Mouse (Mus musculus): ENCODE measurements around the gene Sh3pxd2b. TPM values are rescaled to one million over a fixed set of nuclear protein-coding genes. Genes with fewer than 3 reads are reported as not detected.

Gene Sh3pxd2b
- polyA plus RNA-seq, 1 experiment = 5.9 TPM

GRCm38 (mm10) chr11:32316009-32316408 is 31.6 kb upstream of the Sh3pxd2b start:
- no peak overlapping the region for H3K9ac ChIP-seq (ENCODE audit: low read depth, poor library complexity, severe bottlenecking)
- TF ChIP-seq EP300 (IDR thresholded peaks at IDR 0.05; ENCODE audit: insufficient read depth, low read depth, low read length) (no peak), CTCF (IDR thresholded peaks at IDR 0.05; ENCODE audit: low read depth, low read length) (no peak)
- no peaks in the 10 kb centered on the region for H3K27me3 ChIP-seq (ENCODE audit: control insufficient read depth, insufficient read depth, low read length, poor library complexity, severe bottlenecking)
- H3K9me3 ChIP-seq (replicated peaks; ENCODE audit: control insufficient read depth, insufficient read depth, low read length, poor library complexity, severe bottlenecking) = no peaks in the 10 kb centered on the region
- no peak overlapping the region for H3K27ac ChIP-seq (ENCODE audit: insufficient read depth, low read length)
- no peak overlapping the region for H3K4me3 ChIP-seq (ENCODE audit: low read depth, low read length)
- no peaks in the 10 kb centered on the region for H3K4me1 ChIP-seq (ENCODE audit: control insufficient read depth, insufficient read depth, low read length)
- H3K36me3 ChIP-seq (ENCODE audit: control insufficient read depth, insufficient read depth, low read length, poor library complexity, severe bottlenecking) = no peaks in the 10 kb centered on the region

GRCm38 (mm10) chr11:32320507-32321195 is 27.0 kb upstream of the Sh3pxd2b start:
- no peak overlapping the region for H3K4me3 ChIP-seq (ENCODE audit: low read depth, low read length)
- no peaks in the 10 kb centered on the region for H3K4me1 ChIP-seq (ENCODE audit: control insufficient read depth, insufficient read depth, low read length)
- no peak overlapping the region for H3K27ac ChIP-seq (ENCODE audit: insufficient read depth, low read length)
- H3K9me3 ChIP-seq (replicated peaks; ENCODE audit: control insufficient read depth, insufficient read depth, low read length, poor library complexity, severe bottlenecking) = no peaks in the 10 kb centered on the region
- TF ChIP-seq POLR2A (IDR thresholded peaks at IDR 0.05; ENCODE audit: insufficient read depth, low read length) (no peak), EP300 (IDR thresholded peaks at IDR 0.05; ENCODE audit: insufficient read depth, low read depth, low read length) (no peak), CTCF (IDR thresholded peaks at IDR 0.05; ENCODE audit: low read depth, low read length) (no peak)
- H3K36me3 ChIP-seq (ENCODE audit: control insufficient read depth, insufficient read depth, low read length, poor library complexity, severe bottlenecking) = no peaks in the 10 kb centered on the region
- no peaks in the 10 kb centered on the region for H3K27me3 ChIP-seq (ENCODE audit: control insufficient read depth, insufficient read depth, low read length, poor library complexity, severe bottlenecking)
- H3K9ac ChIP-seq (ENCODE audit: low read depth, poor library complexity, severe bottlenecking) = no peak overlapping the region

GRCm38 (mm10) chr11:32321196-32321565 is 26.4 kb upstream of the Sh3pxd2b start:
- no peak overlapping the region for H3K4me3 ChIP-seq (ENCODE audit: low read depth, low read length)
- no peak overlapping the region for H3K9ac ChIP-seq (ENCODE audit: low read depth, poor library complexity, severe bottlenecking)
- no peaks in the 10 kb centered on the region for H3K27me3 ChIP-seq (ENCODE audit: control insufficient read depth, insufficient read depth, low read length, poor library complexity, severe bottlenecking)
- no peak overlapping the region for H3K27ac ChIP-seq (ENCODE audit: insufficient read depth, low read length)
- no peaks in the 10 kb centered on the region for H3K4me1 ChIP-seq (ENCODE audit: control insufficient read depth, insufficient read depth, low read length)
- TF ChIP-seq CTCF (IDR thresholded peaks at IDR 0.05; ENCODE audit: low read depth, low read length) (peak; percentile 99), EP300 (IDR thresholded peaks at IDR 0.05; ENCODE audit: insufficient read depth, low read depth, low read length) (no peak), POLR2A (IDR thresholded peaks at IDR 0.05; ENCODE audit: insufficient read depth, low read length) (no peak)
- no peaks in the 10 kb centered on the region for H3K36me3 ChIP-seq (ENCODE audit: control insufficient read depth, insufficient read depth, low read length, poor library complexity, severe bottlenecking)
- H3K9me3 ChIP-seq (replicated peaks; ENCODE audit: control insufficient read depth, insufficient read depth, low read length, poor library complexity, severe bottlenecking) = no peaks in the 10 kb centered on the region

- no peak overlapping the region for H3K9ac ChIP-seq (ENCODE audit: low read depth, poor library complexity, severe bottlenecking)
- TF ChIP-seq POLR2A (IDR thresholded peaks at IDR 0.05; ENCODE audit: insufficient read depth, low read length) (no peak), CTCF (IDR thresholded peaks at IDR 0.05; ENCODE audit: low read depth, low read length) (peak; percentile 88), EP300 (IDR thresholded peaks at IDR 0.05; ENCODE audit: insufficient read depth, low read depth, low read length) (no peak)
- H3K27me3 ChIP-seq (ENCODE audit: control insufficient read depth, insufficient read depth, low read length, poor library complexity, severe bottlenecking) = no peaks in the 10 kb centered on the region
- H3K4me1 ChIP-seq (ENCODE audit: control insufficient read depth, insufficient read depth, low read length) = no peaks in the 10 kb centered on the region
- no peaks in the 10 kb centered on the region for H3K9me3 ChIP-seq (replicated peaks; ENCODE audit: control insufficient read depth, insufficient read depth, low read length, poor library complexity, severe bottlenecking)
- H3K4me3 ChIP-seq (ENCODE audit: low read depth, low read length) = no peak overlapping the region
- no peak overlapping the region for H3K27ac ChIP-seq (ENCODE audit: insufficient read depth, low read length)
- H3K36me3 ChIP-seq (ENCODE audit: control insufficient read depth, insufficient read depth, low read length, poor library complexity, severe bottlenecking) = no peaks in the 10 kb centered on the region
Measured at GRCm38 (mm10) chr11:32324609-32325008, 23.0 kb upstream of the Sh3pxd2b start.

- Histone ChIP-seq H3K9me3 (replicated peaks; ENCODE audit: control insufficient read depth, insufficient read depth, low read length, poor library complexity, severe bottlenecking) (no peaks in the 10 kb centered on the region), H3K27ac (ENCODE audit: insufficient read depth, low read length) (no peak overlapping the region)
Measured at GRCm38 (mm10) chr11:32331075-32331474, 16.5 kb upstream of the Sh3pxd2b start.

GRCm38 (mm10) chr11:32331861-32332260 is 15.8 kb upstream of the Sh3pxd2b start:
- Histone ChIP-seq H3K27ac (ENCODE audit: insufficient read depth, low read length) (no peak overlapping the region), H3K9ac (ENCODE audit: low read depth, poor library complexity, severe bottlenecking) (no peak overlapping the region), H3K27me3 (ENCODE audit: control insufficient read depth, insufficient read depth, low read length, poor library complexity, severe bottlenecking) (no peaks in the 10 kb centered on the region; the same call in 1 of the 2 replicates), H3K4me3 (ENCODE audit: low read depth, low read length) (no peak overlapping the region), H3K36me3 (ENCODE audit: control insufficient read depth, insufficient read depth, low read length, poor library complexity, severe bottlenecking) (no peaks in the 10 kb centered on the region), H3K4me1 (ENCODE audit: control insufficient read depth, insufficient read depth, low read length) (no peaks in the 10 kb centered on the region), H3K9me3 (replicated peaks; ENCODE audit: control insufficient read depth, insufficient read depth, low read length, poor library complexity, severe bottlenecking) (no peaks in the 10 kb centered on the region)
- TF ChIP-seq POLR2A (IDR thresholded peaks at IDR 0.05; ENCODE audit: insufficient read depth, low read length) (no peak), CTCF (IDR thresholded peaks at IDR 0.05; ENCODE audit: low read depth, low read length) (no peak), EP300 (IDR thresholded peaks at IDR 0.05; ENCODE audit: insufficient read depth, low read depth, low read length) (no peak)

More at GRCm38 (mm10) chr11:32331075-32331474, 16.5 kb upstream of the Sh3pxd2b start:
- H3K27me3 ChIP-seq (ENCODE audit: control insufficient read depth, insufficient read depth, low read length, poor library complexity, severe bottlenecking) = no peaks in the 10 kb centered on the region; the same call in 1 of the 2 replicates
- no peaks in the 10 kb centered on the region for H3K36me3 ChIP-seq (ENCODE audit: control insufficient read depth, insufficient read depth, low read length, poor library complexity, severe bottlenecking)
- H3K4me1 ChIP-seq (ENCODE audit: control insufficient read depth, insufficient read depth, low read length) = no peaks in the 10 kb centered on the region
- TF ChIP-seq POLR2A (IDR thresholded peaks at IDR 0.05; ENCODE audit: insufficient read depth, low read length) (no peak), CTCF (IDR thresholded peaks at IDR 0.05; ENCODE audit: low read depth, low read length) (no peak), EP300 (IDR thresholded peaks at IDR 0.05; ENCODE audit: insufficient read depth, low read depth, low read length) (no peak)
- H3K4me3 ChIP-seq (ENCODE audit: low read depth, low read length) = no peak overlapping the region
- no peak overlapping the region for H3K9ac ChIP-seq (ENCODE audit: low read depth, poor library complexity, severe bottlenecking)

All from ES-Bruce4 (cell line).